Mouse (Mus musculus) spleen, adult 2 months (tissue): ENCODE data around the gene Neurod2.

Experiments used
- CTCF ChIP-seq: fragments of 200-500 bp; IDR thresholded peaks from 2 replicates; pipeline ENCODE4 v1.5.1; 2011; ENCODE audit warnings: mild to moderate bottlenecking, inconsistent platforms; ENCODE audit not compliant: insufficient read depth, insufficient read length, insufficient replicate concordance; ENCODE audit errors: extremely low read depth
- POLR2A ChIP-seq: fragments of 200-500 bp; IDR thresholded peaks from 2 replicates; pipeline ENCODE4 v1.6.1; 2011; ENCODE audit warnings: low read depth, low read length, inconsistent platforms

GRCm38 (mm10) chr11:98356625-98357394 is 27.4 kb upstream of the Neurod2 start:
- no peak for TF ChIP-seq POLR2A
- no peak for TF ChIP-seq CTCF
